Mouse (Mus musculus) left cerebral cortex, adult 9 months (tissue): ENCODE measurements around the gene Sfxn3.
A peak's percentile ranks its signal among the peaks of the same experiment; 100 is the strongest.
"Not testable (repeated sequence)": the region's sequence is repeated elsewhere in the genome, so short reads cannot be mapped to it uniquely, and the experiment has no call there.

Source experiments
- DNase-seq, 2 experiments: peaks; one replicate each; pipeline ENCODE4 v3.0.0; 2022; ENCODE audit warnings: low spot score in 2 of 2

Gene Sfxn3

DNA sequence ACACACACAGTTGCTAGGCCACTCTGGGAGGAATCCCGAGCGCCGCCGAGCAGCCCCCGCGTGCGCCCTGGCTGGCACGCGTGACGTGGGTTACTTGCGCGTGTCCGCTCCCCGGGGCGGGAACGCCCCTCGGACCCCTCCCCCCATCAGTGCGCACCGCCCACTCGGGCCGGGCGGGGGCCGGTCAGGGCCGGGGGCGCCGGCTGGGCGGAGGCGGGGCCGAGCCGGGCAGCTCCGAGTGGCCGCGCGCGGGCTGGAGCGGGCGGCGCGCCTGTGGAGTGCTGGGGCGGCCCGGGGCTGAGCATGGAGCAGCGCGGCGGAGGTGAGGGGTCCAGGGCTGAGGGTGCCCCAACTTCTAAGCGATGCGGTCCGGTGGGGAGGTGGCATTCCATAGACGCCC, 29.4 kb upstream of the Sfxn3 start:
- peak in 1 of 2 experiments; percentile 72 for DNase-seq

DNA sequence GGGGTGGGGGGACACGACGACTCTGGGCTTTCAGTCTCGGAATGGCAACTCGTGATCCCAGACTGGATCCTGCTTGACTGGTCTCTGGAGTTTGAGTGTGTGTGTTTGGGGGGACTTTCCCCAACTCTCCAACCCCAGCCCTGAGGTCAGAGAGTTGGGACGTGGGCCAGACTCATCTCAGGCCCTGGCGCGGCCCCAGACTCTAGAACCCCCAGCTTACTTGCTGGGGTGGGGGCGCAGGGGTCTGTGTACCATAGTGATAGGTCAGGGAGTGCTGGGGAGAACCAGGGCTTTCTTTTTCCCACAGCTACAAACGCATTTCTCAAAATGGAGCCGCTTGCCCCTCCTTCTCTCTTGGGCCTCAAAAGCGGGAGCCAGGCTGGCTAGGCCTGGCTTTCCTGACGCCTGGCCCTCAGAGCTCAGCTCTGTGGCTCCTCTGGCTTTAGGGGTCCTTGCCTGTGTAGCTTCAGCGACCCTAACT, 28.9 kb upstream of the Sfxn3 start:
- DNase-seq, result peak in 1 of 2 experiments; percentile 26

DNA sequence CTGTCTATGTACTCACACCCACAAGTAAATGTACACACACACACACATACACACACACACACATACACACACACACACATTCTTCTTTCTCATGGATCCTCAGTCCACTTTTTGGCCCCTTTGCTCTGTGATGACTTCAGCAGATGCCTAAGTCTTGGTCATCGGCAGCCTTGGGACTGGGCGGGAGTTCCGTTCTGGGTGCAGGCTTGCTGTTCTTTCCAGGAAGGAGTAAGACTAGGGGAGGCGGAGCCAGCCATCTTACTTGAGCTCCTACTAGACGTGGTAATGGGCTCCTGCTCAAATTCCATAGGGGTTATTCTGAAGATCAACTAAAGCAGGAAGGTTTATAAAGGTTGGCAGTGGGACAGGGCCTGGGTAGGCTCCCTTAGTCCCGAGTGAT, 27.0 kb upstream of the Sfxn3 start:
- no peak for DNase-seq

- DNase-seq, result no peak
Observed at GRCm38 (mm10) chr19:45021362-45021761, 25.9 kb upstream of the Sfxn3 start.

DNA sequence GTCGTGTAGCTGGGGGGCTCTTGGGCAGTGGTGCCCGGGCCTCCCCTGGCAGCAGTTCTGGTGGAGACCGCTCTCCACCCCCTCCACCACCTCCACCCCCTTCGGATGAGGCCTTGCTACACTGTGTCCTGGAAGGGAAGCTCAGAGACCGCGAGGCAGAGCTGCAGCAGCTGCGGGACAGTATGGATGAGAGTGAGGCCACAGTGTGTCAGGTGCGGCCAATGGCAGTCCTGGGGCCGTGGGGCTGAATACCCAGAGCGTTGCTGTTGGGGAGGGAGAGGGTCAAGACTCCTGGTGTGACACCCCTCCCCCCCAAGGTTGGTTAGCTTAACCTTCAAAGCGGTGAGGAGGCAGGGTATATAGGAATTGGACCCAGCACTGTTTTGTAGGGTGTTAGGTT, 23.3 kb upstream of the Sfxn3 start:
- DNase-seq, result no peak

DNA sequence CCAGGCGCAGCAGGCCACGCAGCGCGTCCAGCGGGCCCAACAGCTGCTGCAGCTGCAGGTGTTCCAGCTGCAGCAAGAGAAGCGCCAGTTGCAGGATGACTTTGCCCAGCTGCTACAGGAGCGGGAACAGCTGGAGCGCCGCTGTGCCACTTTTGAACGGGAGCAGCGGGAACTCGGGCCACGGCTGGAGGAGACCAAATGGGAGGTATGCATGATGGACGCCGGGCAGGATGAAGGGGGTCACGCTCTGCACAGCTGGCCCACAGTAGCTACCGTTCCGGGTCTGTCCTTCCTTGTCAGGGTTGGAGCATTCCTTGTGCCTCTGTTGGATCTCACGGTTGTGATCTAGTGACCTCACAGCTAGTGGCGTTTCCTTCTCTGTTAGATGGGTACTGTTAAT, 22.5 kb upstream of the Sfxn3 start:
- DNase-seq, result no peak

DNA sequence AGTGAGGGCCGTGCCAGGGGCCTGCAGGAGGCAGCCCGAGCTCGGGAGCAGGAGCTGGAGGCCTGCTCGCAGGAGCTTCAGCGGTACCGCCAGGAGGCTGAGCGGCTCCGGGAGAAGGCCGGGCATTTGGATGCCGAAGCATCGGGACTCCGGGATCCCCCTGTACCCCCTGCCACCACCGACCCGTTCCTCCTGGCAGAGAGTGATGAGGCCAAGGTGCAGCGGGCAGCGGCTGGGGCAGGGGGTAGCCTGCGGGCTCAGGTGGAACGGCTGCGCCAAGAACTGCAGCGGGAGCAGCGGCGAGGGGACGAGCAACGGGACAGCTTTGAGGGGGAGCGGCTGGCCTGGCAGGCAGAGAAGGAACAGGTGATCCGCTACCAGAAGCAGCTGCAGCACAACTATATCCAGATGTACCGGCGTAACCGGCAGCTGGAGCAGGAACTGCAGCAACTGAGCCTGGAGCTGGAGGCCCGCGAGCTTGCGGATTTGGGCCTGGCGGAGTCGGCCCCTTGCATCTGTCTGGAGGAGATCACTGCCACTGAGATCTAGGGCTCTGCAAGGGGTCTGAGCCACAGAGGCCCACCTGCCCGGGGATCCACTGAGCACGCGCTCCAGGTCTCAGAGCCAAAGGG, 21.2 kb upstream of the Sfxn3 start:
- DNase-seq, result no peak

GRCm38 (mm10) chr19:45026958-45027670, 20.2 kb upstream of the Sfxn3 start:
- no peak for DNase-seq

DNA sequence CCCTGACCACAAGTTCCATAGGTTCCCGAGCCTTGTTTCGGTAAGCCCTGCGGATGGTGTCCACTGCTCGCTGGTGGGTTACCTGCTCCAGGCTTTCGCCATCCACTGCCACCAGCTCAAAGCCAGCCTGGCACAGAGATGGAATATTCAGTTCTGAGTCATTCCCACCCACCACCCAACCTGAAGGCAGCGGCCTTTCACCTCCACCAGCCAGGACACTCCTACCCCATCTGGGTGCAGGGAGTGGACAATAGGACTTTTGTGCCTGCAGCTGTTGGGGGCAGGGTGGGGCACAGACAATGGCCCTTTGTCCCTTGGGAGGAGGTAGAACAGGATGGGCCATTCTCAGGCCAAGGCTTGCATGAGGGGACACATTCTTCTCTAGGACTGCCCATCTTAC, 19.5 kb upstream of the Sfxn3 start:
- no peak for DNase-seq

DNA sequence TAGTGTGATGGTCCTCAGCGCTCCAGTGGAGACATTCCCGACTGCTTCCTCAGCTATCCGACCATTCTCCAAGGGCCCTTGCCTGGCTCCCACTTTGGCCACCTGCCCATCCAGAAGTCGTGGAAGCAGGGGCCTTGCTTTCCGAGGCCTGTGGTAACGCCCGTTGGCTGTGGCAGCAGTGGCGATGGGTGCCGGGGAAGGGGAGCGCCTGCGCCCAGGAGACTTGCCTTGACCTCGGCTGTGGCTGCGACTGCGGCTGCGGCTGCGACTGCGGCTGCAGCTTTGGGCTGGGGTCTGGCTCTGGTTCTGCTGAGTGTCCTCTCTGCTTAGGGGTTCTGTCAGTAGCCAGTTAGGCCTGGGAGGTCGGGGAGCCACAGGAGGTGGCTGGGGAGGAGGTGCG, 18.6 kb upstream of the Sfxn3 start:
- DNase-seq, result no peak

GRCm38 (mm10) chr19:45029571-45029970, 17.7 kb upstream of the Sfxn3 start:
- no peak for DNase-seq

- DNase-seq, result peak in 1 of 2 experiments; percentile 74
Observed at GRCm38 (mm10) chr19:45030111-45030510, 17.2 kb upstream of the Sfxn3 start.

- DNase-seq, result peak in 1 of 2 experiments; percentile 85
Observed at GRCm38 (mm10) chr19:45030746-45031693, 16.3 kb upstream of the Sfxn3 start.

- peak in 1 of 2 experiments; percentile 82 for DNase-seq
Observed at GRCm38 (mm10) chr19:45031780-45032179, 15.5 kb upstream of the Sfxn3 start.

DNA sequence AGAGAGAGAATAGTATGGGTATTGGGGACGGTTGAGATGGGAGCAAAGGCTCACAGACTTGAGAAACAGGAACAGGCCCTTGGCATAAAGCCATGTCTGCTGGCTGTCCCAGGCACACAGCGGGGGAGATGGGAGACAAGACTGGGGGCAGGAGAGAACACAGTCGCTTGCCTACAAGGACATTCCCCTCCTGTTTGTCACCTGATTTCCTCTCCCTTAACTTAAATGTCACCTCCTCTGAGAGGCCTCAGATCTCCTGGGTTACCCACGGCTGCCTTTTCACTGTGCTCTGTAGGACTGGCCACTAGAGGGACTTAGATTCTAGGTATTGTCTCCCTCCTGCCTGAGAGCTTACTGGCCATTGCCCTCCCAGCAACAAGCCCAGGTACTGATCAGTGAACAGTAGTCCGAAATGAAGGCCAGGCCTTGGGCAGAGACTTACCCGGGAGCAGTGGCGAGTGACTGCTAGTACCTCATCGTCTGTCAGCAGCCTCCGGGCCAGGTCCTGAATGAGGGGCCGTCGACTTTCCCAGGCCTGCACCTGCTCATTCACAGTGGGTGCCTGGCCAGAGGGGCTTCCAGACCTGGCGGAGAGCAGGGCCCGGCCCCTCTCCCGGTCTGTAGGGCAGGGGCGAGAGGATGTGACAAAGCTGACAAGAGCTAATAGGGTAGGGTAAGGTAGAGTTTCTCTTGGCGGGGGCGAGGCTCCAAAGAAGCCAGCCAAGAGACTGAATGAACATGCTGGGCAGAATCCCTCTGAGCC, 14.6 kb upstream of the Sfxn3 start:
- no peak for DNase-seq

DNA sequence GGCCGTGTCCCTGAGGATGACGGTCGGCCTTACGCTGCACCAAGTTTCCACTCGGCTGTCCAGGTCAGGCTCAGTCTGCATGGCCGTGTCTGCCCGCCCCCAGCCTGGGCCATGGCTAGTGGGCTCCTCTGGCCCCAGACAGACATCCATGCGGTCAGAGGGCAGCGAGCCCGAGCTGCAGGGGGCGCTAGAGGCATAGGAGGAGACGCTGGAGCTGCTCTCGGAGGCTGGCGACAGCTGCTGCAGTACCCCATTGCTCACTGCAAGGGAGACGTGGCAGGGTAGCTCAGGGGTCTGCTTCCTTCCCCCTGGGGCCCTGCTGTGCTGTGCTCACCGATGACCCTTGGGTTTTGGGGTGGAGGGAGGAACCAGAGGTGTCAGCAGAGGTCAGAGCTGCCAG, 10.4 kb upstream of the Sfxn3 start:
- no peak for DNase-seq

DNA sequence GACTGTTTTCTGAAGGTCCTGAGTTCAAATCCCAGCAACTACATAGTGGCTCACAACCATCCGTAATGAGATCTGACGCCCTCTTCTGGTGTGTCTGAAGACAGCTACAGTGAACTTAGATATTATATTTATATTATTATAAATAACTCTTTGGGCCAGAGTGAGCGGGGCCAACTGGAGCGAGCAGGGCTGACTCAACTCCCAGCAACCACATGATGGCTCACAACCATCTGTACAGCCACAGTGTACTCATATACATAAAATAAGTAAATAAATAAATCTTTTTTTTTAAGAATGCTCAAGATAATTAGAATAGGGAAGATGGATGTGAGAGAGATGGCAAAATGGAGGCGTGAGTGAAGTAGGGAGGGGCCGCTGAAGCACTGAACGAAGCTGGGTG, 9.1 kb upstream of the Sfxn3 start:
- DNase-seq, result not testable (repeated sequence)

GRCm38 (mm10) chr19:45040214-45040613, 7.1 kb upstream of the Sfxn3 start:
- no peak for DNase-seq

- DNase-seq, result no peak
Observed at GRCm38 (mm10) chr19:45044389-45044927, 2.8 kb upstream of the Sfxn3 start.

- no peak for DNase-seq
Observed at GRCm38 (mm10) chr19:45045236-45045635, 2.1 kb upstream of the Sfxn3 start.

- no peak for DNase-seq
Observed at GRCm38 (mm10) chr19:45045651-45046050, 1.7 kb upstream of the Sfxn3 start, which contains the start of gene Pdzd7. Pdzd7 (minus strand) TSS chr19:45045717.
